Mouse (Mus musculus) spleen, postnatal 10 days (tissue): ENCODE measurements around the gene Rnf220.

Experiments used
- DNase-seq, 2 experiments: peaks; one replicate each; pipeline ENCODE4 v3.0.0; 2021 to 2022; ENCODE audit warnings: low spot score in 2 of 2

Rnf220 gene

DNA sequence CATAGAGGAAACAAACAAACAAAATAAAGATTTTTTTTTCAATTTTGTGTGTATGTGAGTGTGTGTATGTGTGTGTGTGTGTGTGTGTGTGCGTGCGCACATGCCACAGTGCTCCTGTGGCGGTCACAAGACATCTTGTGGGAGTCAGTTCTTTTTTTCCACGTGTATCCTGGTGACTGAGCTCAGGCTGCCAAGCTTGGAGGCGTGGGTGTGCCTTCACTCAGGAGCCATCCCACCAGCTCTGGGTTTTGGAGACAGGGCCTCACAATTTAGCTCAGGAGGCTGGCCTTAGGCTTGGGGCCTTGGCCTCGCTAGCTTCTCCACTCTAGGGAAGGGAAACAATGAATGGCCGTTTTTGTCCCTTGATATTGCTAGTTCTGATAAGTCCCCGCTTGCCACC lies 272.7 kb downstream of the Rnf220 start:
- no peak for DNase-seq

DNA sequence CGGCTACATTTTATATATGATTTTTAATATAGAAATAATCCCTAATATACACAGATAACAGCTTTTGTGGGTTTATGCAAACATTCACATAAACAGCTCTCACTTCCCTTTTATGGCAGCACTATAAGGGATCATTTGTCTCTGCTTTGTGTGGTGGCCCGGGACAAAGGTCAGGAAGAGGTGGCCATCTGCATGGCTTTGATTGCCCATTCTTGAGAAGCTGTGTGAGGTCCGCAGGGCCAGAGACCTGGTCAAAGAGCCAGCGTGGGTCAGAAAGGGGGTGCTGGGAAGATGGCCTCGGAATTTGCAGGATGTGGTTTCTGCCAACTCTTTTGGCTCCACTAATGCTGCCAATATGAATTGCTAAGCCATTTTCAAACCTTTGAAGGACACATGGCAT lies 273.9 kb downstream of the Rnf220 start:
- no peak for DNase-seq

DNA sequence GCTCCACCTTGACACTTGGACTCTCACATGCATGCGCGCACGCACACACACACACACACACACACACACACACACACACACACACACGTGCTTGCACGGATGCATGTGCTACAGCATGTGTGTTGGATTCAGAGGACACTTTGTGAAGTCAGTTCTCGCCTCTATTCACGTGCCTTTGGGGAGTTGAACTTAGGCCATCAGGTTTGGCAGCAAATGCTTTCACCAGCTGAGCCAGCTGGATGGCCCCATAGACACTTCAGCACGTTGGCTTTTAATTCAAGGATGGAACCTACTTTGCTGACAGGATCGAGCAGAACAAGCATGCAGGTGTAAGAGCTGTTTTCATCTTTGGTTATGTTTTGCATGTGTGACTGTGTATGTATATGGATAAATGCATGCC lies 275.0 kb downstream of the Rnf220 start:
- no peak for DNase-seq
